Mouse (Mus musculus): ENCODE results near the gene Zcchc7.
"Not testable (repeated sequence)": the region's sequence is repeated elsewhere in the genome, so short reads cannot be mapped to it uniquely, and the experiment has no call there.

Zcchc7 gene

GRCm38 (mm10) chr4:44757131-44757530 is 1.5 kb downstream of the Zcchc7 start:
- DNase-seq (ENCODE audit: low read depth, low spot score) = not testable (repeated sequence)

- no peak for DNase-seq (ENCODE audit: low read depth, low spot score)
These were observed 19.2 kb downstream of the Zcchc7 start for GRCm38 (mm10) chr4:44774890-44775289.

GRCm38 (mm10) chr4:44776651-44777050 is 21.0 kb downstream of the Zcchc7 start:
- DNase-seq (ENCODE audit: low read depth, low spot score) = no peak

GRCm38 (mm10) chr4:44777101-44777500 is 21.4 kb downstream of the Zcchc7 start:
- no peak for DNase-seq (ENCODE audit: low read depth, low spot score)

- no peak for DNase-seq (ENCODE audit: low read depth, low spot score)
These were observed 22.0 kb downstream of the Zcchc7 start for GRCm38 (mm10) chr4:44777711-44778110.

- DNase-seq (ENCODE audit: low read depth, low spot score) = no peak
These were observed 22.6 kb downstream of the Zcchc7 start for GRCm38 (mm10) chr4:44778316-44778715.

GRCm38 (mm10) chr4:44780462-44781157 is 24.9 kb downstream of the Zcchc7 start:
- no peak for DNase-seq (ENCODE audit: low read depth, low spot score)

- DNase-seq (ENCODE audit: low read depth, low spot score) = no peak
These were observed 25.8 kb downstream of the Zcchc7 start for GRCm38 (mm10) chr4:44781494-44781893.

- DNase-seq (ENCODE audit: low read depth, low spot score) = no peak
These were observed 28.1 kb downstream of the Zcchc7 start for GRCm38 (mm10) chr4:44783566-44784292.

- DNase-seq (ENCODE audit: low read depth, low spot score) = no peak
These were observed 57.2 kb downstream of the Zcchc7 start for GRCm38 (mm10) chr4:44812855-44813254.

- DNase-seq (ENCODE audit: low read depth, low spot score) = no peak
These were observed 58.1 kb downstream of the Zcchc7 start for GRCm38 (mm10) chr4:44813770-44814169.

- no peak for DNase-seq (ENCODE audit: low read depth, low spot score)
These were observed 60.9 kb downstream of the Zcchc7 start for GRCm38 (mm10) chr4:44816584-44816983.

- no peak for DNase-seq (ENCODE audit: low read depth, low spot score)
These were observed 74.9 kb downstream of the Zcchc7 start for GRCm38 (mm10) chr4:44830609-44831008.

- peak; percentile 27 for DNase-seq (ENCODE audit: low read depth, low spot score)
These were observed 96.2 kb downstream of the Zcchc7 start for GRCm38 (mm10) chr4:44851835-44852251.

- DNase-seq (ENCODE audit: low read depth, low spot score) = no peak
These were observed 115.9 kb downstream of the Zcchc7 start for GRCm38 (mm10) chr4:44871591-44871990.

- DNase-seq (ENCODE audit: low read depth, low spot score) = no peak
These were observed 116.4 kb downstream of the Zcchc7 start for GRCm38 (mm10) chr4:44872048-44872447.

- DNase-seq (ENCODE audit: low read depth, low spot score) = no peak
These were observed 124.5 kb downstream of the Zcchc7 start for GRCm38 (mm10) chr4:44880065-44880623.

- DNase-seq (ENCODE audit: low read depth, low spot score) = no peak
These were observed 130.5 kb downstream of the Zcchc7 start for GRCm38 (mm10) chr4:44886143-44886542.

GRCm38 (mm10) chr4:44891344-44891743 is 135.7 kb downstream of the Zcchc7 start:
- DNase-seq (ENCODE audit: low read depth, low spot score) = no peak

- peak; percentile 4 for DNase-seq (ENCODE audit: low read depth, low spot score)
These were observed 150.1 kb downstream of the Zcchc7 start for GRCm38 (mm10) chr4:44905651-44906271.

GRCm38 (mm10) chr4:44906399-44906798 is 150.7 kb downstream of the Zcchc7 start:
- no peak for DNase-seq (ENCODE audit: low read depth, low spot score)

GRCm38 (mm10) chr4:44910065-44910464 is 154.4 kb downstream of the Zcchc7 start:
- DNase-seq (ENCODE audit: low read depth, low spot score) = no peak
